Mouse (Mus musculus) G1E (cell line): Measurements from ENCODE around the gene Rab19. TPM values are rescaled to one million over a fixed set of nuclear protein-coding genes. Genes with fewer than 3 reads are reported as not detected.

ENCODE experiments used
- ATAC-seq: 2 replicates; pipeline ENCODE4 v1.8.0; 2016; ENCODE audit warnings: mild to moderate bottlenecking; ENCODE audit not compliant: insufficient number of reproducible peaks, poor library complexity, low FRiP score, severe bottlenecking; ENCODE audit errors: extremely low read depth
- DNase-seq: peaks from one replicate; pipeline ENCODE4 v3.0.0; 2012; ENCODE audit warnings: low spot score
- H3K27me3 ChIP-seq: 2 replicates; pipeline ENCODE4 v1.6.1; 2012; ENCODE audit warnings: mild to moderate bottlenecking, low read length, inconsistent platforms; ENCODE audit not compliant: insufficient read depth
- H3K36me3 ChIP-seq: replicated peaks from 2 replicates; pipeline ENCODE3; 2012; ENCODE audit warnings: mild to moderate bottlenecking, inconsistent platforms
- H3K4me1 ChIP-seq: 2 replicates; pipeline ENCODE4 v1.6.1; 2012; ENCODE audit warnings: low read depth, low read length, inconsistent platforms, mixed read lengths; ENCODE audit not compliant: insufficient read depth
- H3K4me3 ChIP-seq: 2 replicates; pipeline ENCODE4 v1.5.1; 2012; ENCODE audit warnings: low read depth, mild to moderate bottlenecking, inconsistent platforms, low read length, moderate library complexity, mixed read lengths
- H3K9me3 ChIP-seq: replicated peaks from 2 replicates; pipeline ENCODE4 v1.6.1; 2012; ENCODE audit warnings: inconsistent platforms
- CTCF ChIP-seq: IDR thresholded peaks from 2 replicates; pipeline ENCODE4 v1.5.1; 2012; ENCODE audit warnings: low read depth, low read length, inconsistent platforms, mixed read lengths
- GATA1 ChIP-seq: IDR thresholded peaks from 2 replicates; pipeline ENCODE4 v1.6.1; 2012; ENCODE audit warnings: borderline replicate concordance, low read length, inconsistent platforms, mixed read lengths
- GATA2 ChIP-seq: IDR thresholded peaks from 2 replicates; pipeline ENCODE4 v1.6.1; 2012; ENCODE audit warnings: low read depth, low read length, inconsistent platforms, borderline replicate concordance
- POLR2AphosphoS5 ChIP-seq: IDR thresholded peaks from 2 replicates; pipeline ENCODE4 v1.6.1; 2012; ENCODE audit warnings: low read depth, low read length, inconsistent platforms; ENCODE audit not compliant: insufficient replicate concordance
- TAL1 ChIP-seq: conservative IDR thresholded peaks from 2 replicates; pipeline ENCODE4 v1.6.1; 2012; ENCODE audit warnings: low read depth, low read length, inconsistent platforms, mixed read lengths
- polyA plus RNA-seq: library from polyadenylated mRNA; stranded (reverse); fragments of >175 nt; gene quantifications from 2 replicates; pipeline ENCODE4 v1.2.3, GENCODE M21; 2012
- total RNA-seq, 2 experiments: library from RNA; stranded (forward) in 1 of 2; stranded (reverse) in 1 of 2; fragments of 200-1000 nt in 1 of 2; fragments of >200 nt in 1 of 2; fragmentation: Nextera tagmentation in 1 of 2; gene quantifications; 2 replicates each; pipeline ENCODE4 v1.2.3; 2014 to 2017

Rab19 gene
- total and polyA plus RNA-seq, 3 experiments, result 1.9 TPM; not detected in 2

- ATAC-seq, result no peak
- H3K36me3 ChIP-seq, result peaks cover 17% of the 10 kb centered on the region
Measured at GRCm38 (mm10) chr6:39419386-39419850, 38.4 kb downstream of the Rab19 start.

GRCm38 (mm10) chr6:39419851-39420721, 39.1 kb downstream of the Rab19 start, which contains the start of gene Mkrn1:
TSS of gene Mkrn1 (minus strand) at chr6:39420462.
- H3K4me3 ChIP-seq, result peak within 1 kb of the TSS; percentile 100
- ATAC-seq (peak; percentile 59; the same call in 1 of the 2 replicates), DNase-seq (peak; percentile 89)
- no peaks in the 10 kb centered on the region for H3K27me3 ChIP-seq
- peaks cover 58% of the 10 kb centered on the region for H3K4me1 ChIP-seq
- peaks cover 11% of the 10 kb centered on the region for H3K36me3 ChIP-seq
- no peaks in the 10 kb centered on the region for H3K9me3 ChIP-seq
- TF ChIP-seq GATA2 (no peak), CTCF (no peak), POLR2AphosphoS5 (no peak), GATA1 (no peak), TAL1 (no peak)

More at GRCm38 (mm10) chr6:39419386-39419850, 38.4 kb downstream of the Rab19 start:
- no peak for DNase-seq
- no peak for TF ChIP-seq CTCF
- TF ChIP-seq TAL1, result no peak
- no peak for TF ChIP-seq POLR2AphosphoS5
- TF ChIP-seq GATA2, result no peak
- TF ChIP-seq GATA1, result no peak
- peaks cover 58% of the 10 kb centered on the region for H3K4me1 ChIP-seq
- H3K27me3 ChIP-seq, result no peaks in the 10 kb centered on the region
- H3K4me3 ChIP-seq, result peak overlapping the region; percentile 100
- no peaks in the 10 kb centered on the region for H3K9me3 ChIP-seq

- Histone ChIP-seq H3K27me3 (no peaks in the 10 kb centered on the region), H3K36me3 (peaks cover 9% of the 10 kb centered on the region), H3K4me3 (peak overlapping the region; percentile 100; the same call in 1 of the 2 replicates), H3K4me1 (peaks cover 56% of the 10 kb centered on the region), H3K9me3 (no peaks in the 10 kb centered on the region)
- no peak for DNase-seq
- TF ChIP-seq POLR2AphosphoS5, result no peak
- TF ChIP-seq GATA2, result no peak
- no peak for TF ChIP-seq TAL1
- TF ChIP-seq CTCF, result no peak
- TF ChIP-seq GATA1, result no peak
- no peak for ATAC-seq
Measured at GRCm38 (mm10) chr6:39420867-39421266, 39.9 kb downstream of the Rab19 start.

GRCm38 (mm10) chr6:39423130-39423551, 42.2 kb downstream of the Rab19 start:
- TF ChIP-seq CTCF, result no peak
- no peak for TF ChIP-seq POLR2AphosphoS5
- TF ChIP-seq GATA2, result no peak
- TF ChIP-seq GATA1, result no peak
- TF ChIP-seq TAL1, result no peak
- Histone ChIP-seq H3K27me3 (no peaks in the 10 kb centered on the region), H3K36me3 (no peaks in the 10 kb centered on the region), H3K4me3 (no peak overlapping the region), H3K4me1 (peaks cover 42% of the 10 kb centered on the region), H3K9me3 (no peaks in the 10 kb centered on the region)
- ATAC-seq (no peak), DNase-seq (no peak)

- H3K4me1 ChIP-seq, result peaks cover 42% of the 10 kb centered on the region
- no peak for DNase-seq
- no peaks in the 10 kb centered on the region for H3K36me3 ChIP-seq
- TF ChIP-seq POLR2AphosphoS5 (no peak), GATA2 (no peak), CTCF (no peak)
- ATAC-seq, result no peak
- H3K4me3 ChIP-seq, result no peak overlapping the region
- H3K9me3 ChIP-seq, result no peaks in the 10 kb centered on the region
- H3K27me3 ChIP-seq, result no peaks in the 10 kb centered on the region
Measured at GRCm38 (mm10) chr6:39423686-39424085, 42.7 kb downstream of the Rab19 start.

GRCm38 (mm10) chr6:39425181-39425580, 44.2 kb downstream of the Rab19 start:
- Histone ChIP-seq H3K36me3 (no peaks in the 10 kb centered on the region), H3K4me1 (peaks cover 43% of the 10 kb centered on the region), H3K9me3 (no peaks in the 10 kb centered on the region), H3K4me3 (no peak overlapping the region), H3K27me3 (no peaks in the 10 kb centered on the region)
- no peak for TF ChIP-seq CTCF
- no peak for TF ChIP-seq TAL1
- TF ChIP-seq GATA1, result no peak
- TF ChIP-seq GATA2, result no peak
- no peak for TF ChIP-seq POLR2AphosphoS5
- no peak for DNase-seq
- no peak for ATAC-seq
